Mouse (Mus musculus): ENCODE data around the gene Mrpl30. TPM values are rescaled to one million over a fixed set of nuclear protein-coding genes. Genes with fewer than 3 reads are reported as not detected.

Mrpl30 gene
- total RNA-seq, 2 experiments from 2014 or later = 265 to 300 TPM

DNA sequence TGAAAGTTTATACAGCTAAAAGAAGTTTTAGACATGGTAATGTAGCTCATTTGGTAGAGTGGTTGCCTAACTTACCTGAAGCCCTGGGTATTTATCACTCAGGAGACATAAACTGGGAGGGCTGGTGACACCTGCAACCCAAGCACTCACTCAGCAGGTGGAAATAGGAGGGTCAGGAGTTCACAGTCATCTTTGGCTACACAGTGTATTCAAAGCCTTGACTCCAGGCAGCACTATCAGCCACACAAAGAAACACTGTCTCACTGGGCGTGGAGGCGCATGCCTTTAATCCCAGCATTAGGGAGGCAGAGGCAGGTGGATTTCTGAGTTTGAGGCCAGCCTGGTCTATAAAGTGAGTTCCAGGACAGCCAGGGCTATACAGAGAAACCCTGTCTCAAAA lies 22.5 kb downstream of the Mrpl30 start:
- intact Hi-C loops (cut with DNase I) = no loop called here
- no peak for DNase-seq
- TF ChIP-seq CTCF (IDR thresholded peaks at IDR 0.05) = no peak

DNA sequence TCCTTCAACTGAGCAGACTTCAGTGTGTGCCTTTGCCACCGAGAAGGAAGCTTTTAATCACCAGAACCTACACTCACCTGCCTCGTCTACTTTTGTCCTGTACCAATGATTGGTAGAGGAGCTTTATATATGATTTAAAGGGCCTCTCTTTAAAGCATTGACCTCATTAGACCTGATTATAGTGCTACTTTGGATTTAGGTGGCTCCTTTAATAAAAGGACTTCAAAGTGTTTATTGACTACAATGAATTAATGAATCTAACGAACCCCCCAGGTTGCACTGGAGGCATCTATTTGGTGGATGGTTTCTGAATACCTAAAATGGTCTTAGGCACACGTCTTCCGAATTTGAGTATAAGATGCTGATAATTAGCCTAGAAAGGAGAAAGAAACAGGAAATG lies 26.1 kb downstream of the Mrpl30 start, which contains the start of gene Lyg2:
Gene Lyg2 (minus strand): TSS at position 101 of the 400 bp plus-strand sequence.
- no peak for DNase-seq
- TF ChIP-seq CTCF (IDR thresholded peaks at IDR 0.05) = no peak
- Histone ChIP-seq H3K4me3 (no peak within 1 kb of the TSS), H3K27ac (no peak within 1 kb of the TSS)
- intact Hi-C loops (cut with DNase I) = no loop called here

More for the DNA sequence above, 22.5 kb downstream of the Mrpl30 start:
- Histone ChIP-seq H3K27ac (no peak overlapping the region), H3K4me3 (no peak overlapping the region)

DNA sequence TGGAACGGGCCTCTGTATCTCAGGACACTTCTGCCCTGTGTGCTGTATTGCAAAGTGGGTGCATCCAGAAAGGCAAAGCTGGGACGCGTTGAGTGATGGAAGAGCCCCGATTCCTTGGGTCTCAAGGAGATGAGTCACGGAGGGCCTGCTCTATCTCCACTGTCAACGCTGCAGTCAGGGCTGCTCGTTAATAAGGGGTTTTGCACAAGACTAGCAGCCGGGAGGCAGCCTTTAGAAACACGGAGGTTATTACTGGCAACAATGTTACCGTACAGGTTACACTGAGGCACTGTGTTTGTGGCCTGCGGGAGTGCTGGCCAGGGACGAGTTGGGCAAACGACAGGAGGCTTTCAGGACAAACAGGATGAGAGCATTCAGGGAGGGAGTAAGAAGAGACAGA lies 27.4 kb downstream of the Mrpl30 start:
- Histone ChIP-seq H3K27ac (no peak overlapping the region), H3K4me3 (no peak overlapping the region)
- intact Hi-C loops (cut with DNase I) = no loop called here
- no peak for TF ChIP-seq CTCF (IDR thresholded peaks at IDR 0.05)
- no peak for DNase-seq

DNA sequence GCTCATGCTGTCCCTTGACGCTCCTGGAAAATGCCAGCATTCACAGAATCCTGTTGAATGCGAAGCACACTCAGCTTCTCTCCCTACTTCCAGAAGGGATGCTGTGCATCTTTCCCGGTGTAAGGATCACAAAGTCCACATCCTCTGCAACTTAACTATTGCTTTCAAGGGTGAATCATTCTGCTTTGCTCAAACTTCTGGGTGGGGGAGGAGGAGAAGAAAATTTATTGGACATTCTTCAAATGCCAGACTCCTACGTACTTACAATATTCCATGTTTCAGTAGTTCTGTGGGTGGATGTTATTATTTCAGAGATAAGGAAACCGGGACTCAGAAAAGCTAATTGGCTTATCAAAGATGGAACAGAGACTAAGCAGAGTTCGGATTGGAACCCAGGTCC lies 27.8 kb downstream of the Mrpl30 start:
- no peak for TF ChIP-seq CTCF (IDR thresholded peaks at IDR 0.05)
- H3K4me3 ChIP-seq = no peak overlapping the region
- intact Hi-C loops (cut with DNase I) = no loop called here
- H3K27ac ChIP-seq = no peak overlapping the region
- no peak for DNase-seq

DNA sequence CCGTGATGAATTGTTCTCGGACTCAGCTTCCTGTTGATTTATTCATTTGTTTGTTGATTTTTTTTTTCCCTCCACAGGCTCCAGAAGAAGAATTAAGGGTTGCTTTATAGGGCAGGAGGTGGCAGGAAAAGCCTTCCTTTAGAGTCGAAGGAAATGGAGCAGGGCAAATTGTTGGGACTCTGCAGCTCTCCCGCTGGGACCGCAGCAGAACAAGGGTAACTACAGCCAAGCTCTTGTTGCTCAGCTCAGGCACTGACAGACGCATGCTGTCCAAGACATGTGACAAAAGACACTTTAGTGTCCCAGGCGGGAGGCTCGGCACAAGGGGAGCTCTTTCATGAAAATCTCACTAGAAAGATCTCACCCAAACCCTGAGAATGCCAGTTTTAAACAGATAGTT lies 32.3 kb downstream of the Mrpl30 start:
- no peak for DNase-seq
- H3K27ac ChIP-seq = no peak overlapping the region
- H3K4me3 ChIP-seq = no peak overlapping the region
- intact Hi-C loops (cut with DNase I) = no loop called here
- no peak for TF ChIP-seq CTCF (IDR thresholded peaks at IDR 0.05)

DNA sequence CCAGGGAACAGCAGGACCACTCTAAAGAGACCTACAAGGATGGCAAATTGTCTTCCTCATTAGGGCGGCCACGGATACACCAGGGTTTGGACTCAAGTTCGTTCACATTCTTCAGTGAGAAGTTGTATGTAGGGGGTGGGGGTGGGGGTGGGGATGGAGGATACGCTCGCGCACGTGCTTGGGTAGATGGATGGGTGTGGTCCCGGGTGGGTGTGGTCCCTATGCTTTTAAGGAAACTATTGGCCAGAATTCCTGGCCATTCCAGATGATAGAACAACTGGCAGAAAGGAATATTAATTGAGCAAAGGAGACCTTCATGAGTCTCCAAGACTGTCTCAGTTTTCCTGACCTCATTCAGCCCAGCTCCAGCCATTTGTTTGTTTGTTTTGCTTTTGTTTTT lies 35.7 kb downstream of the Mrpl30 start:
- intact Hi-C loops (cut with DNase I) = no loop called here
- DNase-seq = no peak
- TF ChIP-seq CTCF (IDR thresholded peaks at IDR 0.05) = no peak
- H3K4me3 ChIP-seq = no peak overlapping the region
- no peak overlapping the region for H3K27ac ChIP-seq

DNA sequence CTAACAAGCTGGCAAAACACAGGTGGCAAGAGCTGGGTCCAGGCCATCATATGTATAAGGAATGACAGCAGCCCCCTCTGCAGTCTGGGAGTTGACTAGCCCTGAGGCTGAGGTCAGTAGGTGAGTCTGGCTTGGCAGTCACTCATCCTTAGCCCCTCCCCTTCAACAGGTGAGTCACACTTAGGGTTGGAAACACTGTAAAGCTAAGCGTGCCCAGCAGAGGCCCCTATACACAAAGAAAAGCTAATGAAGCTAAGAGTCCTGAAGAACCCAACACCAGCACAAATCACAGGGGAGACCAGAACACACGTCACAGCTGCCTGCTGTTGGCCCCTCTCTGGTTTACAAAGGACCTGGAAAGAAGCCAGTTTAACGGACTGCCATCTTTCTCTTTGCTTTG lies 41.5 kb downstream of the Mrpl30 start:
- TF ChIP-seq CTCF (IDR thresholded peaks at IDR 0.05) = 0 out of 2 replicates have a peak, but pooled peaks have one; percentile 3
- intact Hi-C loops (cut with DNase I) = no loop called here
- no peak overlapping the region for H3K4me3 ChIP-seq
- H3K27ac ChIP-seq = no peak overlapping the region
- DNase-seq = no peak

Other genes with a start within 250 kb of the Mrpl30 start
- under 1 TPM; 0.22 to 0.31 TPM for gene 2010300C02Rik, start 170.4 kb upstream of the Mrpl30 start, total RNA-seq (2021)
- gene Tsga10, start 24.0 kb upstream of the Mrpl30 start, total RNA-seq (2021) = 10 to 100 TPM in 1 of 2 experiments, 1 to 10 TPM in 1; 5.7 to 10.6 TPM
- 10 to 100 TPM in 1 of 2 experiments, 1 to 10 TPM in 1; 7.7 to 10.3 TPM for gene Lipt1, start 18.7 kb upstream of the Mrpl30 start, total RNA-seq (2021)
- 1 to 10 TPM; 1.7 to 2.4 TPM for gene Mitd1, start 66 bp upstream of the Mrpl30 start, total RNA-seq (2021)
- gene Lyg2, start 26.0 kb downstream of the Mrpl30 start, total RNA-seq (2021) = not detected
- gene Lyg1, start 67.3 kb downstream of the Mrpl30 start, total RNA-seq (2021) = not detected
- 10 to 100 TPM; 34.1 to 34.2 TPM for gene Txndc9, start 107.4 kb downstream of the Mrpl30 start, total RNA-seq (2021)
- 10 to 100 TPM; 42.9 to 44.5 TPM for gene Eif5b, start 107.5 kb downstream of the Mrpl30 start, total RNA-seq (2021)
- gene Rev1, start 239.3 kb downstream of the Mrpl30 start, total RNA-seq (2021) = 10 to 100 TPM; 18.3 to 18.8 TPM